Mouse (Mus musculus): ENCODE results near the gene Wfdc13.

Gene Wfdc13

DNA sequence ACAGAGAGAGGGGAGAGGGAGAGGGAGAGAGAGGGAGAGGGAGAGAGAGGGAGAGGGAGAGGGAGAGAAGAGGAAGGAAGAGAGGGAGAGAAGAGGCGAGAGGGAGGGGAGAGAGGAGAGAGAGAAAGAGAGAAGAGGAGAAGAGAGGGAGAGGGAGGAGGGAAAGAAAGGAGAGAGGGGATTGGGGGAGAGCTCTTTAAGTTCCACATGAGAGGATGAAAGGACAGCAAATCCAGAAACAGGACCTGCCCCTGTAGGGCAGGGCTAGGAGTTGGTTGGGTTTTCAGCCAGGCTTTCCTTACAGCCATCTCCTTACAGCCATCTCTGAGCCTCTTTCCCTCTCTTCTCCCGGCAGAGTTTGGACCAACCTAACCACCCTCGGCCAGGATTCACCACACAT is at the start of gene Wfdc13:
Gene Wfdc13, plus strand, starts transcription at position 301 of the 400 bp plus-strand sequence.
- DNase-seq (ENCODE audit: low spot score in 2 of 2), result no peak

DNA sequence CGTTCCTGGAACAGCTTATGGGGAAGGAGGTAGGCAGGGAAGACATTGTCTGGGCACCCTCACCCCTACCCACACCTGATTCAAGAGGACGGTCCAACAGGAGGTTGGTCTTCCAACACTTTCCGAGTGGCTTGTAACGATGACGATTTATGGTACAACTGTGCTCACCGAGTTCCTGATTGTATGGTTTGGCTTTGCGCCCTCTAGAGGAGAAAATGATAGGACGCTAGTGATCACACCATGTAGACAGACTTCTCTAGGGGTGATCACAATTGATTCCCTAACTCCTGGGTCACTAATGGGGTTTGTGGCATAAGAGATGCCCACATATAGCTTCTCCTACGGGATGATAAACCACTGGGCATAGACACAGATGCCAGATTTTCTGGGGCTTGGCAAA is 49.6 kb upstream of the Wfdc13 start:
- DNase-seq (ENCODE audit: low spot score in 2 of 2), result no peak

DNA sequence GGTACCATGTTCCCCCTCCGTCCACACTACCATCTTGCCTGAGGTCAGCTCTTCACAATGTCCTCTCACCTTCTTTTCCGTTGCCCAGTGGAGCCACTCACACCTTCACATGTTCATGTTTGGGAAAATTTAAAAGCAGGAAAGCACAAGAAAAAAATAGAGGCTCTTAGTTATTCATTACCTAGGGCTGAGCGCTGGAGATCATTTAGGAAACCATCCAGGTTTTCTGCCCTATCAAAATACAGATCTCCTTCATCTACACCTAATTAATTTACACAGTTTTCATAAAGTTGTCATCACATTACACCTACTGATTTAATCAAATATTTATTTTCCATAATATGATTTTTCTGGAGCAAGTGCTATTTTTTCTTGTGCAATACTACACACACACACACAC is 46.2 kb upstream of the Wfdc13 start, which contains the start of gene Wfdc16:
Gene Wfdc16, minus strand, starts transcription at position 101 of the 400 bp plus-strand sequence.
- DNase-seq (ENCODE audit: low spot score in 2 of 2), result no peak

DNA sequence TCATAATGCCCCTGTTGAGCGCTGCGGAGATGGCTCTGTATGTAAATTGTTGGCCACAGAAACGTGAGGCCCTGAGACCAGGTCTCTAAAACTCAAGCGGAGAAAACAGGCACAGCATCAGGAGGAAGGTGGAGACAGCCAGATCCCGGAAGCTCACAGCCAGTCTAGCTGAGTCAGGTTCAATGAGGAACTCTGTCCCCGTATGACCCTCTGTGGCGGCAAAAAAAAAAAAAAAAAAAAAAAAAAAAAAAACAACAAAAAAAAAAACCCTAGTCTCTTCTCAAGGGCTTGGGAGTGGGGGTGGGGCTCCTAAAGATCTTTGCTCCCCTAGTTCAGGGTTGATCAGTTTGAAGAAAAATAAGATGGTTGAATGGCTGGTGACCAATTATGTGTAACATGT is 43.8 kb upstream of the Wfdc13 start:
- DNase-seq (ENCODE audit: low spot score in 2 of 2), result no peak

DNA sequence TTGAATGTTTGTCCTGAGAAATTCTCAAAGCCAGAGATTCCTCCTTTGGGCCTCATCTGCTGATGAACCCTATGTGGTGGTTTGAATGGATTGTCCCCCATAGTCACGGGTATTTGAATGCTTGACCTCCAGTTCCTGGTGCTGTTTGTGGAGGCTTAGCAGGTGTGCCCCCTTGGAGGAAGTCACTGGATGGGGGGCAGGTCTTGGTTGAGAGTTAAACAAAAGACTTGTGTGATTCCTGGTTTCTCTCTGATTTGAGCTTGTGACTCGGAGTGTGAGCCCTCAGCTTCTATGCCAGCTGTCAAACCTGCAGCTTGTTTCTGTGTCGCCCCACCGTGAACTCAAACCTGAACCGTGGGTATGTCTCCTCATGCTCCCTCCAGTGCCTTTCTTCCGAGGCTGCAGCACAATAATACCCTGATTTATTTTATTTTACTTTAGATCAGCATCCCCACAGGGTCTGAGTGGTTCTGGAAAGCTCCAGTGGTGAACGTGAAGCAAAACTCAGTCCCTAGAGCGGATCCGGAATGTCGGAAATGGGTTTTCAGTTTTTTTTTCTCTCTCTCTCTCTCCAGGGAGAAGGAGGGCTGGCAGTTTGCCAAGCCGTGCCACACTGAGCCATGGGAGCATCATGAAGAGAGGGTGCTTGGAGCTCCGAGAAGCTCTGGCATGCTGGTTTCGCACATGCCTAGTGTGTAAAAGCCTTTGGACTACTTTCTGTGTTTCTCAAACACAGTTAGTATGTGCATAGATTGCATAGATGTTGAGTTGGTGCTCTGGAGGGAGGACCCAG is 42.8 kb upstream of the Wfdc13 start:
- peak in 1 of 2 experiments; percentile 18 for DNase-seq (ENCODE audit: low spot score in 2 of 2)

DNA sequence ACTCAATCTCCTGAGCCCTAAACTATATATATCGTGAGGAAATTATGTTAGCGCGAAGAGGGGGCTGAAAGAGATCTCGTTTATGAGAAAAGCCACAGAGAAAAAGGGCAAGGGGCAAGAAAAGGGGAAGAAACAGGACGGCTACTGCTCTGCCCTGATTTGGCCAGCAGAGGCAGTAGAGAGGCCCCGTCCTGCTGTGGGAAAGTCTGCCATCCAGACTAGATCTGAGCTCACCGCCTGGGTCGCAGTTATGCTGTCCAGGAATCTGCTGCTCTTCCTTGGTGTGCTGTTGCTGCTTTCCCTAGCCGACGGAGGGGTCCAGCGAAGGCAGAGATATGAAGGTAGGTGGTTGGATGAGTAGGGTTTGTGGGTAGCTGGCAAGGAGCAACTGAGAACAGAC is 29.0 kb upstream of the Wfdc13 start, which contains the start of gene Wfdc10:
Gene Wfdc10, plus strand, starts transcription at position 189 of the 400 bp plus-strand sequence.
- DNase-seq (ENCODE audit: low spot score in 2 of 2), result peak in 1 of 2 experiments; percentile 15

DNA sequence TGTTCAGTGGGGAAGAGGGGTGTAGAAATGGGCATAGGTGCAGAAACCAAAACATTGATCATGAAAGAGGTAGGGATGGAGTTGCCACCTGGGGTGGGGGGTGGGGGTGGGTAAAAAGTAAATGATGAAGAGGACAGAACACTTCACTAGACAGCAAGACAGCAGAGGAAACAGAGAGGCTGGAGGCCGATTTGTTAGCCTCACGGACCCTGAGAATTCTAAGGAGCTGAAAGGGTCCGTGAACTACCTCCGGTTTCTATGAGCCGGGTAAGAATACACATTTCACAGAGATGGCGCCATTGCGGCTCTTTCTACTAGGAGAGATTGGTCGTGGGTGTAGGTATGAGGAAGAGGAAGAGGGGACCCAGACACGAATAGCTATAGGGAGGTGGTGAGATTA is 28.4 kb upstream of the Wfdc13 start, which contains the start of gene Wfdc9:
Gene Wfdc9, minus strand, starts transcription at position 101 of the 400 bp plus-strand sequence.
- no peak for DNase-seq (ENCODE audit: low spot score in 2 of 2)

DNA sequence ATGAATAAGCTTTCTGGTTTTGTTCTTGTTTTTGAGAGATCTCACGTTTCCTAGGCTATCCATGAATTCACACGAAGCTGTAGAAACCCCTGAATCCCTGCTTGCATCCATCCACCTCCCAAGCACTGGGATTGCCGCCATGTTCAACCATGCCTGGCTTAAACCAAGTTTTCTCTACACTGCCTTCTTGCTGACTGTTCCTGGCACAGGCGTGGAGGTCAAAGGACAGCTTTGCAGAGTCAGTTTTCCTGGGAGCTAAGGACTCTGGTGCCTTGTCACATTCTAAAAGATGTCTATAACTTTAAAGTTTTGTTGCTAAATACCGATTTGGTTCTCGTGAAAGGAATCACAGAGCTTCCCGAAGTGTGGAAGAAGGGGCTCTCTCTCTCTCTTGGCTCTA is 20.1 kb upstream of the Wfdc13 start:
- DNase-seq (ENCODE audit: low spot score in 2 of 2), result no peak

DNA sequence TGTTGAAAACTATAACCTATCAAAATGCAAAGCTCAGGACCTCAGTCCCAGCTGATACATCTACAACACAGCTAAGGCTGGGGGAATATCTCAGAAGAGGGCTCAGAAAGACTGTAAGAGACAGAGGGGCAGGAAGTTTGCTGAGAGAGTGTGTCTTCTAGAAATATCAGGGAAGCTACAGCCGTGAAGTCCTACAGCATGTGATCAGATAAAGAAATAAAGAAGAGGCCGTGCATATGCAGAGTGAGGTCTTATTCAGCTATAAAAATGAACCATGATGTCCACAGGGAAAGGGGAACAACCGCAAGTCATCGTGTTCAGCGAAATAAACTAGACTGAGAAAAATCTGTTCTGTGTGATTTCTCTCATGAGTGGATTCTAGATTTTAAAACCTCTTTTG is 14.6 kb upstream of the Wfdc13 start:
- DNase-seq (ENCODE audit: low spot score in 2 of 2), result no peak

DNA sequence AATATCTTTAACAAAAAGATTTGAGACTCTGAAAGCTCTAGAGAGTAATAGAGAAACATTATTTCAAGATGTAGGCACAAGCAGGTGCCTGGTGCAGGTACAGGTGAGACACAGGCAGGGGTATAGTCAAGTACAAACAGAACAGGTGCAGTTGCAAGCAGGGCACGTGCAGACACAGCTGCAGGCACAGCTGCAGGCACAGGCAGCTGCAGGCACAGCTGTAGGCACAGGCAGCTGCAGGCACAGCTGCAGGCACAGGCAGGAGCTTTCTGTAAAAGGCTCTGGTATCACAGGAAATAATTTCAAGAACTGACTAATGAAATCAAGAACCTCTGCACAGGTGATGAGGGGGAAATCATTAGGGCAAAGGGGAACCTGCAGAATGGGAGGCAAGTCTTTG is 14.0 kb upstream of the Wfdc13 start:
- DNase-seq (ENCODE audit: low spot score in 2 of 2), result no peak

DNA sequence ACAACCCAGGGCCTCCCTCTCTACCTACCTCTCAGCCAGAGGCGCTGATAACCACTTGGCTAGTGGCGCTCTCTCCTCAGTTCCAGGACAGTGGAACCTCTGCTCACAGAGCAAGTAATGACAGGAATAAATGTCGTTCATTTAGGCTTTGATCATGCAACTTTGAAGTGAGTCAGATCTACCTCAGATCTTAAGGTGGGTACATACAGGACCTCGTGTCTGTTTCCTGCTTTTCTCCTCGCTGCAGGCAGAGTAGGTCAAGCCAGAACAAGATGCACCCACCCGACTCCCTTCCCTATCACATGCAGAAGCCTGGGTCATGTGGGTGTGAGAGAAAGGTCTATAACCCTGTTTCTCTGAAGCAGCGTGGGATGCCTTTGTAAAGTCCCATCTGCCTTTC is 10.9 kb upstream of the Wfdc13 start, which contains the start of gene Wfdc11:
Gene Wfdc11, minus strand, starts transcription at position 101 of the 400 bp plus-strand sequence.
- no peak for DNase-seq (ENCODE audit: low spot score in 2 of 2)

DNA sequence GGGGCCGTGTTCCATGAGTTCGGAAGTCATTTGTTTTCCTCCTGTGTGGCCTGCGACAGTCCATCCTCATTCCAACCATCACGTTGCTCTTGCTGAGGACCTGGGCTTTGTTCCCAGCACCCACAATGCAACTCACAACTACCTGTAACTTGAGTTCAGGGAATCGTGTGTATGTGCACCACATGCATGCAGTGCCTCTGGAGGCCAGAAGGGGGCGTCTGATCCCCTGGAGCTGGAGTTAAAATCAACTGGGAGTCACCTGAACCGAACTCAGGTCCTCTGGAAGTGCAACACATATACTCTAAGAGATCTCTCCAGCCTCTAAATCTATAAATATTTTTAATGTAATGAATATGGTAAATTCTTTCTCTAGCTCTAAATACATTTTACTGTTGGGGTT is 8.8 kb upstream of the Wfdc13 start:
- DNase-seq (ENCODE audit: low spot score in 2 of 2), result no peak

DNA sequence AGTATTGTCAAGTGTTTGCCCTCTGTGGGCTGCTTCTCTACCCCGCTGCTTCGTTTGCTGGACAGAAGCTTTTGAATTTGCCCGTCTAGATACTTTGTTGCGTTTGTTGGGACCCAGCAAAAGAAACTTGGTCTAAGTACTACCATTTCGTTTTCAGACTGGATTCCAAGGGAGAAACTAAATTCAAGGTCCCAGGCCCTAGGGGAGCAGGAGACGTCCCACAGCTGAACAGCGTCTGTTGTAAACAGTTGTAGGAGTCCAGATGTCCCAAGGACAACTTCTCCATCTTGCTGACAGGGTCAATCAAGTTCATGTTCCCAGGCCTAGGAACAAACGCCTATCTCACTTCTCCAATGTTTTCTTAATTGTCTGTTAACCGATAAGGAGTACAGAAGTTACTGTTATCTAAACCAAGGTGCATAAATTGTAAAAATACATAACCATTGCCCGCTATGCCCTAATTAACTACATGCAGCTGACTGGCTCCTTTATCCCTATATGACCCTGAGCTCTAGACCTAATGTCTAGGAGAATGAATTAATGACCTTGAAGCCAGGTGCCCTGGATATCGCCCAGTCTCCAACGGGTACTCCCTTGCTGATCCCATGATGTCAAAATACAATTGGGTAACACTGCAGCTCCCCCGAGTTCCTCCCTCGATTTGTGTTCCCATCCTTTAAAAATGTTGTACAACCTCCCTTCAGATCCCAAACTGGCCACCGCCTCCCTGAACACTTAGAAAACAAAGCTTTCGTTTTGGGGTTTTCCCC is 7.8 kb upstream of the Wfdc13 start:
- DNase-seq (ENCODE audit: low spot score in 2 of 2), result no peak

DNA sequence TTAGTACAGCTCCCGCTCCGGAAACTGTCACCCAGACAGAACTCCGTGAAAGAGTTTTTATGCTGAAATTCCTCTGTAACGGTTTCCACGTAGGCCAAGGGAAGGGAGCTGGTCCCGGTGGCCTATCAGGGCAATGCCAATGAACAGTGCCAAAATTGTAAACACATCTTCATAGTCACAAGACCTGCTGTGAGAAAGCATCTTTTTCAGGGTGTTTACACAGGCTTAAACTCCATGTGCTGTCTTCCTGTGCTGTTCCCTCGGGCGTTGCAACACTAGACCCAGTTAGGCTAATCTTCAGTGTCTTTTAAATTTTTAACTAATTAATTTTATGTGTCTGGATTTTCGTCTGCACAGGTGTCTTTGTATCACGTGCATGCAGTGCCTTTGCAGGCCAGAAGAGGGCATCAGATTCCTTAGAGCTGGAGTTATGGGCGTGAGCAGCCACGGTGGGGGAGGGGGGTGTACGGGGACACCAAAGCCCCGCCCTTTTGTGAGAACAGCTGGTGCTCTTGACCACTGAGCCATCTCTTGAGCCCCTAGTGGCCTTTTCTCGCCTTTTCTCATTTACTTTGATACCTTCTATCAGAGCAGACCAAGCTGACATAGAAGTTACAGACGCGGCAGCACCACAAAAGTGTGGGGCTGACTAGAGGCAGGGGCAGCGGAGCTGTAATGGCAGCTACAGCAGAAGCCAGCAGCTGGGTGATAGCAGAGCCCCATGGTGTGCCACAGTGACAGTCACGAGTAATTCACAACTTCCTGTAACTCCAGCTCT is 5.9 kb upstream of the Wfdc13 start:
- DNase-seq (ENCODE audit: low spot score in 2 of 2), result peak; percentile 29 to 54

DNA sequence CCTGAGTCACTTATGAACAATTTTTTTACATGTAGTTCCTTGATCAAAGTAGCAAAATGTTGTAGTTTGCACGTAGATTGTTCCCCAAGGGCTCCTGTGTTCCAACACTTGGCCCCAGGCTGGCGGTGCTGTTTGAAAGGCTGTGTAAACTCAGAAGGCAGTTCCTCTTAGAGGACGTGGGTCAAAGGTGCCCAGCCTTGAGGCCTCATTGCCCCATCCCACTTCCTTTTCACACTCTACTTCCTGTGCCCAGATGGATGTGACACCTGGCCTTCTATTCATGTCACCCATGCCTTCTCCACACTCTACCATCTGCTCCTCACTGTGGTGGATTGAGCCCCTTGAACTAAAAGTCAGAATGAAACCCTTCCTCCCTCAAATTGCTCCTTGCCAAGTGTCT is 5.0 kb upstream of the Wfdc13 start:
- DNase-seq (ENCODE audit: low spot score in 2 of 2), result no peak

DNA sequence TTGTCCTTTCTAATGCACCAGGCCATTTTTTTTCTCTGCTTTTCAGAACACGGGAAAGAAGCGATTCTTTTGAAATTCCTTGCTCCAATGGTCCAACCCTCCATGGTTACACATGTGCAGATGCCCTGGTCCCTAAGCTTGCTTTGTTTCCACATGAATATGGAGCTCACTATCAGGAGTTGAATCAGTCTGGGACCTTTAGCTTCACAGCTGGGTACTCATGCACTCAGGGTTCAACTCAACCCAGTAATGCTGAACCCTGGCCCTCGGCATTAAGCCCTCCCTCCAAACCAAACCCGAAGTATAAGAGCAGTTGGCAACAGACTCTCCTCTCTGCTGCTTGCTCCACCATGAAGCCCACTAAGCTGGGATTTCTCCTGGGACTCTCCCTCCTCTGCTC is 13.3 kb downstream of the Wfdc13 start, which contains the start of gene Spint4:
Gene Spint4, plus strand, starts transcription at position 301 of the 400 bp plus-strand sequence.
- no peak for DNase-seq (ENCODE audit: low spot score in 2 of 2)

DNA sequence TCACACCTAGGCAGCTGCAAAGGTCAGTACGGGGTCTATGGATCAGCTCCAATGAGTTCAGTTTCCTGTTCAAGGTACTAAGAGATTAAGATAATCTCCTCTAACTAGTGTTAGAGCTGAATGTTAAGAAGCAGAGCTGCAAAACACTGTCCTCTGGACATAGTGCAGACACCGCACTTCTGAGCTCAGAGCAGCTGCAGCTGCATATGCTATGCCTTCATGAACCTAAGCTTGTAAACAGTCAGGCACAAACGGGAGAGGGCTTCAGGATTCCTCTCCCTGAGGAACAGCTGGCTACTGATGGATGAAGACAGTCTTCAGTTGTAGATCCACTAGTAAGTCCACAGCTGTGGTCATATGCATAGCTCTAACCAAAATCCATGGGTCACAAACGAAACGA is 16.1 kb downstream of the Wfdc13 start:
- DNase-seq (ENCODE audit: low spot score in 2 of 2), result no peak

DNA sequence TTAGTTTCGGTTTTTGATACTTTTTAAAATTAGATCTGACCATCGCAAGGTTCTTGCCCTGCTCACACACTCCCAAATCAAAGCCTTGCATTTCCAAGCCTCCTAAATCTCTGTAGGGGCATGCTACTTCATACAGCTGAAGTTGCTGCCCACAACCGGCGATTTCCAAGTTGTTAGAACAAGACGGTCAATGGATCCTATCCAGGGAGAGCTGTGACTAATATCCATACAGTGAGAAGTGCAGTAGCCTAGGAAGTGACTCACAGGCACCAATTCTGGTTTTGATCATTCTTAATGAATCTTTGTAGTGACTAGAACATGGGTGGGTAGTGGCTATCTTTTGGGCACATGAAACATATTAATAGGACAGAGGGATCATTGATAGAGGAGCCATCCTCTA is 16.9 kb downstream of the Wfdc13 start:
- DNase-seq (ENCODE audit: low spot score in 2 of 2), result no peak

DNA sequence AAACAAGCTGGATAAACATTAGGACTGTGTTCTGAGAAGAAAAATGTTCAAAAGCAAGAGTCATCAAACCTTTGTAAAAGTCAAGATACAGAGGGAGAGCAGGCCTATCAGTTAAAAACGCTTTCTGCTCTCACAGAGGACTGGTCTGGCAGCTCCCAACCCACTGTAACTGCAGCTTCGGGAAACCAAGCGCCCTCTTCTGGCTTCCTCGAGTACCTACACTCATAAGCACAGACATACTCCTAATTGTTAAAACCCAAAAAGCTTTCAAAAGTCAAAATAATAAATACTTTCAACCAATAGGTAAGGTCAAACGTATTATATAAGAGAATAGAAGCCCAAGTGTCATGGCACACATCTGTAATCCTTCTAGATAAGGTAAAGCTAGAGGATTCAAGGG is 19.3 kb downstream of the Wfdc13 start:
- DNase-seq (ENCODE audit: low spot score in 2 of 2), result no peak

DNA sequence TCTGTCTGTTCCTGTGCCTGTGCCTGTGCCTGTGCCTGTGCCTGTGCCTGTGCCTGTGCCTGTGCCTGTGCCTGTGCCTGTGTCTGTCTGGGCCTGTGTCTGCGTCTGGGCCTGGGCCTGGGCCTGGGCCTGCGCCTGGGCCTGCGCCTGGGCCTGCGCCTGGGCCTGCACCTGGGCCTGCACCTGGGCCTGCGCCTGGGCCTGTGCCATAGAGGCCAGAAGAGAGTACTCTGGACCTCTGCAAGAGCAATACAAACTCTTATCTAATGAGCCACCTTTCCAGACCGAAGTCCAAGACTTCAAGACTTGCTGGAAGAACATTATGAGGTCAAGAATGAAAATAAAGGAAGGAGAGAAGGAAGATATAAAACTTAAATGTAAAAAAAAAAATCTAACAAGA is 20.4 kb downstream of the Wfdc13 start:
- DNase-seq (ENCODE audit: low spot score in 2 of 2), result no peak

DNA sequence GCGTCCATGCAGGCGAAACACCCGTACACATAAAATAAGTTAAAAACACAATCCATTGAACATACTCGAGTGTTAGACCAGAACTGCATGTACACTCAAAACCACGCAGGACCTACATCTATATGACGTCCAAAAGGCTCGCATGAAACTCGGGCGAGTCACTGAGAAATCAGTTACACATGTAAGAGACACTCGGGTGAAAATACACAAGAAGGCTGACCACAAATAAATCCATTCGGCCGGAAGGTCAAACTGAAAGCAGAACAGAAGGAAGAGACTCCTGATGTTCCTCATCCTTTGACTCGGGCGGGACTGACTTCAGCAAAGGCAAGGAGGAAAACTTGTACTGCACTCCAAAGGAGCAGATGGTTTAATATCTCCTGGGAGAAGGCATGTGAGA is 21.1 kb downstream of the Wfdc13 start:
- DNase-seq (ENCODE audit: low spot score in 2 of 2), result no peak

DNA sequence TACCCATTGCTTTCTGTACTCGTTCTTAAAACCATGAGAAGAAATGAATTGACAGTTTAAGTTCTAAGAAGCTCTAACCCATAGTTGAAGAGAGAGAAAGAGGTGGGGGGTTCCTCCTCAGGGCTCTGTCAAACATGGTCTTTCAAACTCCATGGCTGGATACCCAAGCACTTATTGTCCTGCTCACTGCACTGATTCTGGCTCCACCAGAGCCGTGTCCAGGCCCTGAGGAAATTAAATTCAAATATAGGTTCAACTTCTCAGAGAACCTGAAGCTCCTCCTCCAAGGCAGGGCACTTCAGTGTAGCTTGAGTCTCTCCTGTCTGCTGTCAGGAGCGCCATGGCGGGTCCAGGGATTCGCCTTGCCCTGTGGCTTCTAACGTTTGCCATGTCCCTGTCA is 30.1 kb downstream of the Wfdc13 start, which contains the start of gene Spint5:
Gene Spint5, plus strand, starts transcription at position 301 of the 400 bp plus-strand sequence.
- no peak for DNase-seq (ENCODE audit: low spot score in 2 of 2)

All from frontal cortex, postnatal 10 days (tissue).